Mouse (Mus musculus): ENCODE measurements around the gene Mknk2. TPM values are rescaled to one million over a fixed set of nuclear protein-coding genes. Genes with fewer than 3 reads are reported as not detected.
A peak's percentile ranks its signal among the peaks of the same experiment; 100 is the strongest.

The Mknk2 gene
- polyA plus RNA-seq, 1 experiment: 606 TPM

DNA sequence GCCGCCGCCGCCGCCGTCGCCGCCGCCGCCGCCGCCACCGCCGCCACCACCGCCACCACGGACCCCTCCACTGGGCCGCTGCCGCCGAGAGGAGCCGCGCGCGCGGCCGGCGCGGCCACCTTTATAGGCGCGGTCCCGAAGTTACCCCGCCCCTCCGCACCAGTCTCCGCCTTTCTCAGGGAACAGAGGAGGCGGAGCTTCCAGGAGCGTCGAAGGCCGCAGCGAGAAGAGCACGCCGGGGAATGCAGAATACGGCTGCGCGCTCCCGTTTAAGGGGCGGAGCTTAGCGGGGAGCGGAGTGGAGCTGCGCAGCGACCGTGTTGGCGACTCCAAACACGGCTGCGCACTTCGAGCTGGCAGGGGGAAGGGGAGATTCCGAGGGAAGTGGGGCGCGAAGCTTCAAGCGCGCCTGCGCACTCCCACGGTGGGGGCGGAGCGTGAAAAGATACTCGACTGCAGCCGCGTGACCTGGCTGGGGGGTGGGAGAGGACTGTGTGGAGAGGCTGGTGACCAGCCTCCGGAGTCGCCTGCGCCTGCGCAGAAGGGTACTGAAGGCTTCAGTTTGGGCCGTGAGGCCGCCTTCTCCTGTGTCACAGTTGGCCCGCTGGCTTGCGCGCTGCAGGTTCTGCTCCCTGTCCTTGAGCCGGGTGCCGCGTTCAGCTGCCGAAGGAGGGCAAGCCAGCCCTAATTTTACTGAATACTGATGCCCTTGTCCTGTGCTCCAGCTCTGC is 1.5 kb downstream of the Mknk2 start:
- WGBS: under 1% methylated on average over 69 of the region's 78 CpGs
- Histone ChIP-seq H3K27me3 (ENCODE audit: control insufficient read depth, insufficient read depth, low read length) (no peaks in the 10 kb centered on the region), H3K4me1 (replicated peaks; ENCODE audit: control insufficient read depth, insufficient read depth, low read length) (peaks cover 76% of the 10 kb centered on the region), H3K36me3 (ENCODE audit: control insufficient read depth, insufficient read depth, low read length) (peaks cover 10% of the 10 kb centered on the region), H3K4me3 (ENCODE audit: control insufficient read depth, insufficient read depth, low read length) (peak overlapping the region; percentile 98), H3K27ac (ENCODE audit: control insufficient read depth, insufficient read depth, low read length) (peak overlapping the region; percentile 97)
- peak; percentile 99 for TF ChIP-seq POLR2A (IDR thresholded peaks at IDR 0.05; ENCODE audit: control insufficient read depth, extremely low read depth, insufficient read depth, low read length, poor library complexity)
- TF ChIP-seq CTCF (IDR thresholded peaks at IDR 0.05; ENCODE audit: borderline replicate concordance, control insufficient read depth, extremely low read depth, insufficient read depth, low read length, poor library complexity): peak; percentile 54
- peak; percentile 99 for DNase-seq

DNA sequence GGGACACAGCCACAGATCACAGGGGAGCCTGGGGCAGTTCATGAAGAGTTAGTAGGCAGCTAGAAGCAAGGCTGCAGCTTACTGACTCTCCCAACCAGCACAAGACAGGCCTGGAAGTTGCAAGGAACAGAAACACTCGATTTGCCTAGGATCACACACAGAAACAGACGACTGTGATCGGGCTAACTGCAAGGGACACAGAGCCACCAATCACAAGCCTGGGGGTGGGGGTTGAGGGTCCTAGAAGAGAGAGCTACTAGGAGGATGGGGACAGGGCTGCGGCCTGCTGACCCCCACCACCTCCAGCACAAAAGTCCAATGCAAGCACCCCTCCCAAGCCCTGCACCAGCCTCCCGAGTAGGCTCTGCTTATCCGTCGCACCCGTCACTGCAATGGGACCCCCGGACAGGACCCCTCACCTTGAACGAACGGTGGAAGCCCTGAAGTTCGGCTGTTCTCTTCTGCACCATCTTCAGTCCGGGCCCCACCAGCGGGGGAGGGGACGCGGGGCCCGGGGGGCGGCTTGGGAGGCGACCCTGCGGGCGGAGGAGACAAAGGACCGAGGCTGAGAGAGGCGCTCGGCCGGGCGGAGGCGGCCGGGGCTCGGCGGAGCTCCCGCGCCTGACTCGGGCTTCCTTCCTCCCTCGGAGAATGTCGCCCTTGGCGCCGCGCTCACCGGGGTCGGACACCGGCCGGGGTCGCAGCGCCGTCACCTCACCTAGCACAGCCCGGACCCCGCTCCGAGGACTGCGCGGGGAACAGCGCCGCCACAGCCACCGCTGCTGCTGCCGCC is 2.3 kb downstream of the Mknk2 start:
- H3K27me3 ChIP-seq (ENCODE audit: control insufficient read depth, insufficient read depth, low read length): no peaks in the 10 kb centered on the region
- peak overlapping the region; percentile 9; the same call in 1 of the 2 replicates for H3K27ac ChIP-seq (ENCODE audit: control insufficient read depth, insufficient read depth, low read length)
- WGBS: under 1% methylated on average over 52 of the region's 54 CpGs
- DNase-seq: no peak
- peaks cover 78% of the 10 kb centered on the region for H3K4me1 ChIP-seq (replicated peaks; ENCODE audit: control insufficient read depth, insufficient read depth, low read length)
- no peak for TF ChIP-seq CTCF (IDR thresholded peaks at IDR 0.05; ENCODE audit: borderline replicate concordance, control insufficient read depth, extremely low read depth, insufficient read depth, low read length, poor library complexity)
- no peak for TF ChIP-seq POLR2A (IDR thresholded peaks at IDR 0.05; ENCODE audit: control insufficient read depth, extremely low read depth, insufficient read depth, low read length, poor library complexity)
- peak overlapping the region; percentile 98 for H3K4me3 ChIP-seq (ENCODE audit: control insufficient read depth, insufficient read depth, low read length)
- H3K36me3 ChIP-seq (ENCODE audit: control insufficient read depth, insufficient read depth, low read length): peaks cover 18% of the 10 kb centered on the region

DNA sequence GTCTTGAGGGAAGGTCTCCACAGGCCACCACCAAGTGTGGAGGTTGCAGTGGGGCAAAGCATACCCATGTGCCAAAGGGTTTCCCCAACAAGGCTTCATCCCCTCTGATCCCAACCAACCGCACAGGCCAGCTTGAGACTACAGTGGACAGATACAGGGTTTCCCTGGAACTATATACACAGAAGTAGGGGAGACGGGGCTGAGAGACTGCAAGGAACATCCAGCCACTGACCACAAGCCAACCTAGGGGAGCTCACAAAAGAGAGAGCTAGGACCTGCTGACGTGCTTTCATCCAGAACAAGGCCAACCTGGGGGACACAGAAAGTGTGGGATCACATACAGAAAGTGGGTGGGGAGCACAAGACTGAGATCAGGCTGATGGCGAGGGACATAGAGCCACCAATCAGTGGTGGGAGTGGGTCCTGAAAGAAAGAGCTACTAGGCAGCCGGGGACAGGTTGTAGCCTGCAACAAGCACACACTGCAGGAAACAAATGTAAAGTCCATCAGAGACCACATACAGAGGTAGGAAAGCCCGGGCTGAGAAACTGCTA is 3.0 kb downstream of the Mknk2 start:
- TF ChIP-seq POLR2A (IDR thresholded peaks at IDR 0.05; ENCODE audit: control insufficient read depth, extremely low read depth, insufficient read depth, low read length, poor library complexity): no peak
- no peak for TF ChIP-seq CTCF (IDR thresholded peaks at IDR 0.05; ENCODE audit: borderline replicate concordance, control insufficient read depth, extremely low read depth, insufficient read depth, low read length, poor library complexity)
- Histone ChIP-seq H3K4me3 (ENCODE audit: control insufficient read depth, insufficient read depth, low read length) (peak overlapping the region; percentile 98), H3K4me1 (replicated peaks; ENCODE audit: control insufficient read depth, insufficient read depth, low read length) (peaks cover 72% of the 10 kb centered on the region), H3K27me3 (ENCODE audit: control insufficient read depth, insufficient read depth, low read length) (no peaks in the 10 kb centered on the region), H3K36me3 (ENCODE audit: control insufficient read depth, insufficient read depth, low read length) (peaks cover 25% of the 10 kb centered on the region), H3K27ac (ENCODE audit: control insufficient read depth, insufficient read depth, low read length) (peak overlapping the region; percentile 9; the same call in 1 of the 2 replicates)
- DNase-seq: no peak
- 5% methylated on average over 6 of the region's 6 CpGs for whole genome bisulfite sequencing

DNA sequence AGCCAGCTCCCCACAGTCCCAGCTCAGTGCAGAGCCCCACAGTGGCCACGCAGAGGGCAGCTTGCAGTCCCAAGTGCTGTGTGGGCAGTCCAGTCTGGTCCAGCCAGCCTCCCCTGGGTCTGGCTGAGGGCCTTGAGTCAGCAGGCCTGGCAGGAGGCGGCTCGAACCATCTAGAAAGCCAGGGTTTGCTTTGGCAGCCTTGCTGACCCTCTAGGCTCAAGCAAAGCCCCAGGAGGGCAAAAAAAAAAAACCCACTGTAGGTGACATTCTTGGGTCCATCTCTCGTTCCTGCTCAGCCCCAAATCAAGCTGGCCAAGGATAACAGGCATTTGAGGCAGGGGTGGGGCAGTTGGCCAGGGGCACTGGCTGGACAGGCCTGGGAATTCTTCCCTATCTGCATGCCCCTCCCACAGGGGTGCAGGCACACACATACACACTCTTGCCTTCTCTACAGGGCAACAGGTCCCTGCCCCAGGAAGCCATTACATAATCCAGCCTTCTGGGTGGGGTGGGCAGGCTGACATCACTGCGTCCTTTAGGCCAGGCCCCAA is 3.7 kb downstream of the Mknk2 start:
- Histone ChIP-seq H3K36me3 (ENCODE audit: control insufficient read depth, insufficient read depth, low read length) (peaks cover 32% of the 10 kb centered on the region), H3K4me1 (replicated peaks; ENCODE audit: control insufficient read depth, insufficient read depth, low read length) (peaks cover 66% of the 10 kb centered on the region), H3K27ac (ENCODE audit: control insufficient read depth, insufficient read depth, low read length) (no peak overlapping the region), H3K4me3 (ENCODE audit: control insufficient read depth, insufficient read depth, low read length) (peak overlapping the region; percentile 98), H3K27me3 (ENCODE audit: control insufficient read depth, insufficient read depth, low read length) (no peaks in the 10 kb centered on the region)
- no peak for DNase-seq
- WGBS: 51% methylated on average over 5 of the region's 5 CpGs
- no peak for TF ChIP-seq CTCF (IDR thresholded peaks at IDR 0.05; ENCODE audit: borderline replicate concordance, control insufficient read depth, extremely low read depth, insufficient read depth, low read length, poor library complexity)
- TF ChIP-seq POLR2A (IDR thresholded peaks at IDR 0.05; ENCODE audit: control insufficient read depth, extremely low read depth, insufficient read depth, low read length, poor library complexity): no peak

DNA sequence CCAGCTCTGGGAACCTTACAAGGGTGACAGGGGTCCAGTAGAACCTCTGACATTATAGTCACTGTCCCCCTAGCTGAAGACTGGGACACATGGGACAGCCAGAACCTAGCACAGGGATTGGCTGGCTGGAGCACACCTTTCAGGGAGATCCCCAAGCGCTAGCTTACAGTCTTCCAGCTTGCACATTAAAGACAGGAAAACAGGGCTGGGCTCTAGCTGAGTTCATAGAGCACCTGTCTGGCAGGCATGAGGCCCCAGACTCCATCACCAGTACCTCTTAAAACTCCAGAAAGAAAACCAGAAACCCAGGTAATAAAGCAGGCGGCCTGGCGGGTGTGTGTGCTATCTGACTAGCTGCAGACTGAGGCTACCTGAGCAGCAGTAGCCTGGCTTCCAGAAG is 4.2 kb downstream of the Mknk2 start:
- no peak for TF ChIP-seq CTCF (IDR thresholded peaks at IDR 0.05; ENCODE audit: borderline replicate concordance, control insufficient read depth, extremely low read depth, insufficient read depth, low read length, poor library complexity)
- no peak for TF ChIP-seq POLR2A (IDR thresholded peaks at IDR 0.05; ENCODE audit: control insufficient read depth, extremely low read depth, insufficient read depth, low read length, poor library complexity)
- Histone ChIP-seq H3K27ac (ENCODE audit: control insufficient read depth, insufficient read depth, low read length) (no peak overlapping the region), H3K4me3 (ENCODE audit: control insufficient read depth, insufficient read depth, low read length) (peak overlapping the region; percentile 98), H3K27me3 (ENCODE audit: control insufficient read depth, insufficient read depth, low read length) (no peaks in the 10 kb centered on the region), H3K4me1 (replicated peaks; ENCODE audit: control insufficient read depth, insufficient read depth, low read length) (peaks cover 60% of the 10 kb centered on the region), H3K36me3 (ENCODE audit: control insufficient read depth, insufficient read depth, low read length) (peaks cover 37% of the 10 kb centered on the region)
- WGBS: 60% methylated on average over 3 of the region's 3 CpGs
- DNase-seq: no peak
